Mouse (Mus musculus) lung, adult 2 months (tissue): ENCODE measurements at regions not wholly inside any gene's neighbourhood (a gene's known extent, or its start where the extent isn't known, plus 50 kb on each side); places are given as distances from the start of the nearest gene placed in this dataset.

Experiments used
- CTCF ChIP-seq: fragments of 200-500 bp; IDR thresholded peaks from 2 replicates; pipeline ENCODE4 v1.5.1; 2011; ENCODE audit warnings: mild to moderate bottlenecking, low read length, control low read depth; ENCODE audit not compliant: insufficient read depth
- POLR2A ChIP-seq: fragments of 200-500 bp; IDR thresholded peaks from 2 replicates; pipeline ENCODE4 v1.6.1; 2011; ENCODE audit warnings: low read depth, mild to moderate bottlenecking, control low read depth, low read length, borderline replicate concordance; ENCODE audit errors: extremely low read depth

DNA sequence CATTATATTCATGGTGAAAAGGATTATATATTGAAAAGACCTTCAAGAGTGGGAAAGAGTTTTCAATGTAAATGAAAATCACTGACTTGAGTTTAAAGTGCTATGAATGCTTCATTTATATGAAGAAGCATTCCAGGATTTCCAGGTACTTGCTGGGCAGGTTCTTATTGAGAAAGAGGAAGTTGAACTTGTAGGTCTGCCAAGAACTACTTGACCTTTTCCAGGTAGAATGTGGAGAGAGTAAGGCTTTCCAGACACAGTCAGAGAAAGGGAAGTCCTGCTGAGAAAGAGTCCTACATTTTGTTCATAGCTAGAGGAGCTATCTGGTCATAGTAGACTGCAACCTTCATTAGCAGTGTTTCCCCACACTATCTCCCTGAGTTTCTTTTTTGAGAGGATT, 426.8 kb upstream of the Gm5150 start:
- TF ChIP-seq CTCF, result no peak
- no peak for TF ChIP-seq POLR2A
